Mouse (Mus musculus) liver, adult 2 months (tissue): ENCODE measurements around the gene Adam15.

Source experiments
- CTCF ChIP-seq: fragments of 200-500 bp; IDR thresholded peaks from 2 replicates; pipeline ENCODE4 v1.5.1; 2011; ENCODE audit warnings: low read depth, low read length, control low read depth
- POLR2A ChIP-seq: fragments of 200-500 bp; IDR thresholded peaks from 2 replicates; pipeline ENCODE4 v1.6.1; 2011; ENCODE audit warnings: low read length, control low read depth; ENCODE audit not compliant: insufficient read depth; ENCODE audit errors: extremely low read depth

DNA sequence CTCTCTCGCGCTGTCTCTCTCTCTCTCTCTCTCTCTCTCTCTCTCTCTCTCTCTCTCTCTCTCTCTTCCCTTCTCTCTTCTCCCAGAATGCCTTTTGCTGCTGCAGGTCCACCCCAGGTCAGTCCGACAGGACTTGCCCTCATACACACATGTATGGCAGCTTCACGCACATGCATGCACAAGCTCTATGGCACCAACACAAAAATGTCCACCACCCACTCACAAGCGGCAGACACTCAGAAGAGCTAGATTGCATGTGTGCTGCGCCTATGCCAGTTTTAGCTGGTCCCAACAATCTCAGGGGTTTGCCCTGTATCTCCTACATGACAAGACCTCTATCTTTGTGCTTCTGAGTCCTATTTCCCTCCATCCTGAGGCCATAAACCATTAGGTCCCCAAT is 32.5 kb downstream of the Adam15 start:
- TF ChIP-seq CTCF: no peak
- no peak for TF ChIP-seq POLR2A
